Mouse (Mus musculus) MEL (cell line): ENCODE data around the gene Gbp2b. TPM values are rescaled to one million over a fixed set of nuclear protein-coding genes. Genes with fewer than 3 reads are reported as not detected.

Source experiments
- DNase-seq: peaks from one replicate; pipeline ENCODE4 v3.0.0; 2011; ENCODE audit warnings: low read depth, low spot score
- H3K27ac ChIP-seq: 2 replicates; pipeline ENCODE4 v1.5.1; 2012; ENCODE audit warnings: low read depth, mild to moderate bottlenecking, control low read depth, low read length, moderate library complexity; ENCODE audit not compliant: control insufficient read depth
- H3K27me3 ChIP-seq, 2 experiments: fragments of 150-350 bp in 1 of 2; sonication (generic) in 1 of 2; 2 replicates each; pipeline ENCODE4 v1.6.1; 2012; ENCODE audit warnings: low read length in 2 of 2, mild to moderate bottlenecking in 2 of 2, improper control_type of control experiment in 1 of 2, moderate library complexity in 1 of 2; ENCODE audit not compliant: insufficient read depth in 2 of 2, control insufficient read depth in 1 of 2
- H3K36me3 ChIP-seq, 2 experiments: 2 replicates each; pipeline ENCODE4 v1.6.1; 2012 to 2014; ENCODE audit warnings: low read length in 2 of 2, improper control_type of control experiment in 1 of 2, inconsistent platforms in 1 of 2, mild to moderate bottlenecking in 1 of 2; ENCODE audit not compliant: insufficient read depth in 2 of 2, control insufficient read depth in 1 of 2
- H3K4me1 ChIP-seq, 2 experiments: fragments of 150-350 bp in 1 of 2; sonication (generic) in 1 of 2; 2 replicates each; pipeline ENCODE4 v1.6.1; 2012; ENCODE audit warnings: low read length in 2 of 2, improper control_type of control experiment in 1 of 2, mild to moderate bottlenecking in 1 of 2; ENCODE audit not compliant: insufficient read depth in 2 of 2, control insufficient read depth in 1 of 2
- H3K4me3 ChIP-seq, 2 experiments: fragments of 150-350 bp in 1 of 2; sonication (generic) in 1 of 2; 2 replicates each; pipeline ENCODE4 v1.5.1; 2012; ENCODE audit warnings: low read depth in 2 of 2, low read length in 2 of 2, mild to moderate bottlenecking in 2 of 2, moderate library complexity in 2 of 2, control low read depth in 1 of 2, improper control_type of control experiment in 1 of 2; ENCODE audit not compliant: control insufficient read depth in 1 of 2, insufficient read depth in 1 of 2
- H3K79me2 ChIP-seq: 2 replicates; pipeline ENCODE4 v1.6.1; 2012; ENCODE audit warnings: mild to moderate bottlenecking, low read length, moderate library complexity; ENCODE audit not compliant: control insufficient read depth, poor library complexity, insufficient read depth
- H3K9ac ChIP-seq: 2 replicates; pipeline ENCODE4 v1.6.1; 2012; ENCODE audit warnings: low read depth, mild to moderate bottlenecking, control low read depth, low read length, moderate library complexity; ENCODE audit not compliant: control insufficient read depth, poor library complexity, severe bottlenecking
- H3K9me3 ChIP-seq: fragments of 150-350 bp; sonication (generic); replicated peaks from 2 replicates; pipeline ENCODE4 v1.6.1; 2012; ENCODE audit warnings: mild to moderate bottlenecking, low read length, improper control_type of control experiment, moderate library complexity; ENCODE audit not compliant: insufficient read depth
- BHLHE40 ChIP-seq: IDR thresholded peaks from 2 replicates; pipeline ENCODE4 v1.6.1; 2012; ENCODE audit warnings: low read depth, mild to moderate bottlenecking, inconsistent platforms, low read length, improper control_type of control experiment, borderline replicate concordance
- CHD1 ChIP-seq: IDR thresholded peaks from 2 replicates; pipeline ENCODE4 v1.6.1; 2012; ENCODE audit warnings: low read depth, mild to moderate bottlenecking, inconsistent platforms, low read length, improper control_type of control experiment
- CHD2 ChIP-seq: IDR thresholded peaks from 2 replicates; pipeline ENCODE4 v1.6.1; 2011; ENCODE audit warnings: low read length, improper control_type of control experiment
- E2F4 ChIP-seq: IDR thresholded peaks from 2 replicates; pipeline ENCODE4 v1.6.1; 2011; ENCODE audit warnings: low read depth, low read length, improper control_type of control experiment, borderline replicate concordance
- ELF1 ChIP-seq: IDR thresholded peaks from 2 replicates; pipeline ENCODE4 v1.6.1; 2014; ENCODE audit warnings: low read depth, mild to moderate bottlenecking, inconsistent platforms, low read length, improper control_type of control experiment, moderate library complexity
- GABPA ChIP-seq: IDR thresholded peaks from 2 replicates; pipeline ENCODE4 v1.6.1; 2012; ENCODE audit warnings: low read depth, mild to moderate bottlenecking, inconsistent platforms, low read length, improper control_type of control experiment, moderate library complexity
- JUND ChIP-seq: IDR thresholded peaks from 2 replicates; pipeline ENCODE4 v1.6.1; 2011; ENCODE audit warnings: low read depth, mild to moderate bottlenecking, improper control_type of control experiment, low read length
- KAT2A ChIP-seq: conservative IDR thresholded peaks from 2 replicates; pipeline ENCODE4 v1.6.1; 2012; ENCODE audit warnings: low read depth, low read length, improper control_type of control experiment, inconsistent platforms
- MYB ChIP-seq: IDR thresholded peaks from 2 replicates; pipeline ENCODE4 v1.6.1; 2011; ENCODE audit warnings: mild to moderate bottlenecking, low read depth, low read length, improper control_type of control experiment
- MYC ChIP-seq: IDR thresholded peaks from 2 replicates; pipeline ENCODE4 v1.6.1; 2011; ENCODE audit warnings: low read depth, mild to moderate bottlenecking, low read length, improper control_type of control experiment, moderate library complexity
- NRF1 ChIP-seq: IDR thresholded peaks from 2 replicates; pipeline ENCODE4 v1.6.1; 2014; ENCODE audit warnings: low read depth, mild to moderate bottlenecking, inconsistent platforms, low read length, improper control_type of control experiment, moderate library complexity; ENCODE audit not compliant: poor library complexity, insufficient read depth, severe bottlenecking
- POLR2A ChIP-seq, 2 experiments: IDR thresholded peaks; 2 replicates each; pipeline ENCODE4 v1.6.1; 2011 to 2012; ENCODE audit warnings: low read length in 2 of 2, mild to moderate bottlenecking in 2 of 2, control low read depth in 1 of 2, improper control_type of control experiment in 1 of 2, low read depth in 1 of 2, moderate library complexity in 1 of 2; ENCODE audit not compliant: control insufficient read depth in 1 of 2, insufficient read depth in 1 of 2, poor library complexity in 1 of 2
- RAD21 ChIP-seq: IDR thresholded peaks from 2 replicates; pipeline ENCODE4 v1.6.1; 2011; ENCODE audit warnings: mild to moderate bottlenecking, low read depth, low read length, improper control_type of control experiment
- SIN3A ChIP-seq: IDR thresholded peaks from 2 replicates; pipeline ENCODE4 v1.6.1; 2012; ENCODE audit warnings: low read length, improper control_type of control experiment, inconsistent platforms
- TAL1 ChIP-seq: IDR thresholded peaks from 2 replicates; pipeline ENCODE4 v1.6.1; 2012; ENCODE audit warnings: mild to moderate bottlenecking, inconsistent platforms, low read length, moderate library complexity, mixed read lengths
- UBTF ChIP-seq: IDR thresholded peaks from 2 replicates; pipeline ENCODE4 v1.6.1; 2012; ENCODE audit warnings: low read depth, mild to moderate bottlenecking, inconsistent platforms, low read length, improper control_type of control experiment, moderate library complexity, borderline replicate concordance; ENCODE audit not compliant: insufficient read depth
- USF1 ChIP-seq: IDR thresholded peaks from 2 replicates; pipeline ENCODE4 v1.6.1; 2014; ENCODE audit warnings: low read depth, mild to moderate bottlenecking, inconsistent platforms, low read length, improper control_type of control experiment, moderate library complexity
- ZNF384 ChIP-seq: IDR thresholded peaks from 2 replicates; pipeline ENCODE4 v1.6.1; 2012; ENCODE audit warnings: low read depth, mild to moderate bottlenecking, inconsistent platforms, low read length, improper control_type of control experiment
- polyA plus RNA-seq, 2 experiments: library from polyadenylated mRNA; stranded (reverse) in 1 of 2; unstranded in 1 of 2; fragments of >175 nt in 1 of 2; fragments of >200 nt in 1 of 2; gene quantifications; 2 replicates each; pipeline versions ENCODE4 v1.2.1 to v1.2.4; 2012; ENCODE audit warnings: low replicate concordance in 2 of 2, low read depth in 1 of 2; ENCODE audit not compliant: insufficient read length in 2 of 2, insufficient read depth in 1 of 2, missing spikeins in 1 of 2
- total RNA-seq: library from RNA; depleted of rRNA; stranded (reverse); fragments of 300-350 nt; gene quantifications from 2 replicates; pipeline ENCODE4 v1.2.3, GENCODE M21; 2012

Gene Gbp2b
- total and polyA plus RNA-seq, 3 experiments: not detected

DNA sequence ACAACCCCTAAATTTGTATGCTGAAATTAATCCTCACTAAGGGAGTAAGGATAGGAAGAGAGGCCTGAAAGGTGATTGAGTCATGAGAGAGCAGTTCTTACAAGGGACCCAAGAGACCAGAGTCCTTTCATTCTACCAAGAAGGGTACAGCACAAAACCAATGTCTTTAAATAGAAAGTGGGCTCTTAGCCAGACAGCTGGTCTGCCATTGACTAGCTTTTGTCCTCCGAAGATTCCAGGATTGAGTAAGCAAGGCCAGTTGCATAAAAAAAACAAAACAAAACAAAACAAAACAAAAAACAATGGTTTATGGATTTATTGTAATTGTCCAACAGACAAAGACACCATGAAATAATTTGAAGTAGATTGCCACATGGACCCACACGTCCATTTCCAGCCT is 5.8 kb upstream of the Gbp2b start:
- TF ChIP-seq E2F4 (no peak), ELF1 (no peak), SIN3A (no peak), CHD1 (no peak), RAD21 (no peak), BHLHE40 (no peak), UBTF (no peak), TAL1 (no peak), GABPA (no peak), JUND (no peak), CHD2 (no peak), ZNF384 (no peak), POLR2A (IDR thresholded peaks at IDR 0.05; ENCODE audit: control insufficient read depth in 1 of 2, insufficient read depth in 1 of 2, low read depth in 1 of 2, low read length in 2 of 2, poor library complexity in 1 of 2) (no peak), MYB (no peak), KAT2A (no peak), NRF1 (no peak), MYC (no peak)
- TF ChIP-seq, all 39 proteins: peak for 0
- no peak overlapping the region for H3K9ac ChIP-seq
- no peaks in the 10 kb centered on the region for H3K4me1 ChIP-seq
- H3K4me3 ChIP-seq: no peak overlapping the region
- H3K36me3 ChIP-seq: no peaks in the 10 kb centered on the region
- DNase-seq: no peak
- no peaks in the 10 kb centered on the region for H3K9me3 ChIP-seq
- H3K79me2 ChIP-seq: no peaks in the 10 kb centered on the region
- no peaks in the 10 kb centered on the region; a peak in 1 of 4 replicates for H3K27me3 ChIP-seq
- H3K27ac ChIP-seq: no peak overlapping the region

DNA sequence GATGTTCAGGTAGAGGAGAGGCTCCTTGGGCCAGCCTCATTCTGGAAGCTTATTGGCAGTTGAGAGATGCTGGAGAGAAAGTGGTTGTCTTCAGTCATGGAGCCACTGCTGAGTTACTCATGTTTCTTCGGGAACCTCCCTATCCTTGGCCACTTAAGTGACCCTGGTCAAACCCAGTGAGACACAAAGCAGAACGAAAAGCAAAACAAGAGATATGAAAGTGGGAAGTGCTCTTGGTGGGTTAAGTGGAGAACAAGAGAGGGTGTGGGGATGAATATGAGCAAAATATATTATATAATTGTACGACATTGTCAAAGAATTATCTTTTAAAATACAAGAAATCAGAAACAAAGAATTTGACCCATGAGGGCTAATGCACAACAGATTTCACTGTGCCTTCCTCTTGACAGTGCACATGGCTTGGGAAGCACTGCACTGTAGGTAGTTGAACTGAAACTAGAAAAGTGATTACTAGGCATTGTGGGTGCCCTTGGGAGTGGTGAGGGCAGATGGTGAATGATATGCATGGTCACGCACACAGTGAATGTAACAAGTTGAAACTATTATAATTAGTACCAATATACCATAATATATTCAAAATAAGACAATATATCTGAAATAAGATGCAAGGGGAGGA is 4.1 kb upstream of the Gbp2b start:
- no peak for DNase-seq
- H3K27ac ChIP-seq: no peak overlapping the region
- no peak for TF ChIP-seq USF1
- H3K9me3 ChIP-seq: no peaks in the 10 kb centered on the region
- no peaks in the 10 kb centered on the region; a peak in 1 of 4 replicates for H3K27me3 ChIP-seq
- H3K9ac ChIP-seq: no peak overlapping the region
- H3K36me3 ChIP-seq: no peaks in the 10 kb centered on the region
- H3K4me3 ChIP-seq: no peak overlapping the region
- no peaks in the 10 kb centered on the region for H3K4me1 ChIP-seq
- no peaks in the 10 kb centered on the region for H3K79me2 ChIP-seq
